Mouse (Mus musculus) C2C12 (cell line): ENCODE data around the gene Nuak2.

ENCODE experiments used
- CTCF ChIP-seq: IDR thresholded peaks from one replicate; pipeline ENCODE4 v1.5.1; 2011; ENCODE audit not compliant: control insufficient read depth, insufficient read depth, insufficient read length
- MAX ChIP-seq: IDR thresholded peaks from one replicate; pipeline ENCODE4 v1.6.1; 2011; ENCODE audit warnings: mild to moderate bottlenecking, control low read depth
- USF1 ChIP-seq: IDR thresholded peaks from one replicate; pipeline ENCODE4 v1.6.1; 2011; ENCODE audit warnings: low read depth, mild to moderate bottlenecking, control low read depth, moderate library complexity

DNA sequence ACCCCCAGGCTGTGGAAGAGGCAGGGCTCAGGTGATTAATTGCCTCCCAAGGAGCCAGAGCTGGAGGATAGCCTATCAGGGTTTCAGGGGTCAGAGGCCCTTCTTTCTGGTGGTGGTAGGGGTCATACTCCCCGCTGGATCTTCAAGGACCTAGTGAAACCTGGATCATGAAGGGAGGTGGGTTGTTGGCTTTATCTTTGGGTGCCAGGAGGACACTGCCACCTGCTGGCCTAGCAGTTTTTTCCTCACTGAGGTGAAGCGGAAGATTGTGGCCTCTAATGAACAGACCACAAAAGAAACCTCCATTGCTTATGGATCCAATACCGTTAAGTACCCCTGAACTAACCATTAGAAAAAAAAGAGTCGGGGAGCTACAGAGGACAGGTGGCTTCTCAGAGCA is 9.8 kb upstream of the Nuak2 start:
- TF ChIP-seq CTCF (peak; percentile 59), USF1 (no peak), MAX (no peak)
